Mouse (Mus musculus): Measurements from ENCODE around the gene Zdhhc21.

The Zdhhc21 gene

GRCm38 (mm10) chr4:82863316-82863715 is 3.6 kb upstream of the Zdhhc21 start:
- no peak for DNase-seq (ENCODE audit: low spot score)

- DNase-seq (ENCODE audit: low spot score) = no peak
Observed at GRCm38 (mm10) chr4:82861451-82861850, 1.7 kb upstream of the Zdhhc21 start.

GRCm38 (mm10) chr4:82860566-82860965 is 808 bp upstream of the Zdhhc21 start:
- no peak for DNase-seq (ENCODE audit: low spot score)

- no peak for DNase-seq (ENCODE audit: low spot score)
Observed at GRCm38 (mm10) chr4:82858431-82859010, 1.2 kb downstream of the Zdhhc21 start.

GRCm38 (mm10) chr4:82856986-82857385 is 2.8 kb downstream of the Zdhhc21 start:
- DNase-seq (ENCODE audit: low spot score) = no peak

- no peak for DNase-seq (ENCODE audit: low spot score)
Observed at GRCm38 (mm10) chr4:82853809-82854208, 5.9 kb downstream of the Zdhhc21 start.

GRCm38 (mm10) chr4:82848552-82849234 is 11.1 kb downstream of the Zdhhc21 start:
- peak; percentile 45 for DNase-seq (ENCODE audit: low spot score)

- no peak for DNase-seq (ENCODE audit: low spot score)
Observed at GRCm38 (mm10) chr4:82837526-82838240, 22.1 kb downstream of the Zdhhc21 start.

- DNase-seq (ENCODE audit: low spot score) = no peak
Observed at GRCm38 (mm10) chr4:82831155-82831554, 28.6 kb downstream of the Zdhhc21 start.

GRCm38 (mm10) chr4:82829429-82829828 is 30.3 kb downstream of the Zdhhc21 start:
- DNase-seq (ENCODE audit: low spot score) = no peak

- no peak for DNase-seq (ENCODE audit: low spot score)
Observed at GRCm38 (mm10) chr4:82827001-82827400, 32.8 kb downstream of the Zdhhc21 start.

- DNase-seq (ENCODE audit: low spot score) = no peak
Observed at GRCm38 (mm10) chr4:82817833-82818232, 41.9 kb downstream of the Zdhhc21 start.

- no peak for DNase-seq (ENCODE audit: low spot score)
Observed at GRCm38 (mm10) chr4:82816351-82816750, 43.4 kb downstream of the Zdhhc21 start.

GRCm38 (mm10) chr4:82815296-82815695 is 44.5 kb downstream of the Zdhhc21 start:
- DNase-seq (ENCODE audit: low spot score) = peak; percentile 63

- DNase-seq (ENCODE audit: low spot score) = no peak
Observed at GRCm38 (mm10) chr4:82813356-82813755, 46.4 kb downstream of the Zdhhc21 start.

GRCm38 (mm10) chr4:82807811-82808210 is 51.9 kb downstream of the Zdhhc21 start:
- DNase-seq (ENCODE audit: low spot score) = no peak

GRCm38 (mm10) chr4:82806176-82806757 is 53.5 kb downstream of the Zdhhc21 start:
- no peak for DNase-seq (ENCODE audit: low spot score)

GRCm38 (mm10) chr4:82804019-82804418 is 55.7 kb downstream of the Zdhhc21 start:
- no peak for DNase-seq (ENCODE audit: low spot score)

- DNase-seq (ENCODE audit: low spot score) = no peak
Observed at GRCm38 (mm10) chr4:82793608-82794007, 66.2 kb downstream of the Zdhhc21 start.

- no peak for DNase-seq (ENCODE audit: low spot score)
Observed at GRCm38 (mm10) chr4:82792906-82793580, 66.7 kb downstream of the Zdhhc21 start.

- no peak for DNase-seq (ENCODE audit: low spot score)
Observed at GRCm38 (mm10) chr4:82765513-82766216, 94.1 kb downstream of the Zdhhc21 start.

GRCm38 (mm10) chr4:82763586-82763985 is 96.2 kb downstream of the Zdhhc21 start:
- no peak for DNase-seq (ENCODE audit: low spot score)

Data from c-Kit-positive CD71-positive TER-119-positive erythroid progenitor cells, embryonic 14.5 days (primary cell).